Mouse (Mus musculus) left cerebral cortex, postnatal 4 days (tissue): Measurements from ENCODE around the gene Magi2. TPM values are rescaled to one million over a fixed set of nuclear protein-coding genes. Genes with fewer than 3 reads are reported as not detected.

Experiments used
- DNase-seq: peaks from one replicate; pipeline ENCODE4 v3.0.0-alpha.2; 2022
- intact Hi-C: fragments of 180-260 bp; cut with DNase I; formaldehyde crosslinking; loops from one replicate; pipeline ENCODE4 v1.15.1; 2025
- total RNA-seq, 2 experiments: library from RNA; stranded (reverse); gene quantifications; 2 replicates each; pipeline ENCODE4 v1.2.3; 2021

Gene Magi2
- total RNA-seq, 2 experiments from 2014 or later = 102 to 118 TPM

GRCm38 (mm10) chr5:19908706-19909060 lies 681.8 kb downstream of the Magi2 start:
- peak; percentile 7 for DNase-seq
- intact Hi-C loops = loop anchor here (5.0 to 10.0 kb wide), 4 partner anchors 154 to 794 kb away; no protein-coding TSS in a partner anchor

- DNase-seq = peak; percentile 23
- intact Hi-C loops = loop anchor here (5.0 to 10.0 kb wide), 4 partner anchors 154 to 793 kb away; no protein-coding TSS in a partner anchor
Observed at GRCm38 (mm10) chr5:19909071-19909470, 682.2 kb downstream of the Magi2 start.

- intact Hi-C loops = loop anchor here (5.0 to 10.0 kb wide), 4 partner anchors 155 to 793 kb away; no protein-coding TSS in a partner anchor
- DNase-seq = peak; percentile 4
Observed at GRCm38 (mm10) chr5:19909664-19910063, 682.8 kb downstream of the Magi2 start.

GRCm38 (mm10) chr5:19932102-19932501 lies 705.3 kb downstream of the Magi2 start:
- intact Hi-C loops = no loop called here
- no peak for DNase-seq

DNA sequence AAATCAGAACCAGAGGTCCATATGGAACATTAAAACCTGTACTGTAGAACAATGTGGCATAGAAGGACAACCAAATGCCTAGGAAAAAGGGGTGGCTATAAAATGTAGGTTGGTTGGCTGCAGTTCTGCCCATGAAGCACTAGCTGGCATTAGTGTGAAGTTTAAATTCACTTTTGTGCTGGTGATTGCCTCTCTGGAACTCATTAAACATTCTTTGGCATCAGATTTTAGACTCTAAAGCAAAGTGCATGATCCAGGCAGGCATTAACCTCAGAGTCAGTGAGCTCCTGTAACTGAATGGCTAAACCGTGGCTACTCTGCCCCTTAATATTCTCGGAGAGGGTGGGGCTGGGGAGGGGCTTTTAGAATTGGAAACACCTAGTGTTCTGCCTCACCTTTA lies 706.4 kb downstream of the Magi2 start:
- intact Hi-C loops = no loop called here
- DNase-seq = no peak

DNA sequence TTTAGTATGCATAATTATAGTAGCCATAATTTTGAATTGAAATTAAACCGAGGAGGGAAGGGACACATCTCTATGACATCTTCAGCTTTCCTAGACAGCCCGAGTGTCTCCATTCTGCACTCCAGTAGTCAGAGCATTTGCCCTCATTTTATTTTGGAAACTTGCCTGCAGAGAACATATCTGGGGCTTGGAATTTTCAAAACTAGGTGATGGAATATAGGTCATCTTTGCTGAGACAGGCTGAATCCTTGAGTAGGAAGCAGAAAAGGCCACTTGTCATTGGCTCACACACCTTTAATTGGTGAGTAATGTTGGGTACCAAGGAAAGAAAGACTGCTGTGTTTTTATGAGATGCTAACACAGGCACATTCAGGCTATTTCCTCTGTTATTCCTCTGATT lies 724.3 kb downstream of the Magi2 start:
- DNase-seq = no peak
- intact Hi-C loops = no loop called here

DNA sequence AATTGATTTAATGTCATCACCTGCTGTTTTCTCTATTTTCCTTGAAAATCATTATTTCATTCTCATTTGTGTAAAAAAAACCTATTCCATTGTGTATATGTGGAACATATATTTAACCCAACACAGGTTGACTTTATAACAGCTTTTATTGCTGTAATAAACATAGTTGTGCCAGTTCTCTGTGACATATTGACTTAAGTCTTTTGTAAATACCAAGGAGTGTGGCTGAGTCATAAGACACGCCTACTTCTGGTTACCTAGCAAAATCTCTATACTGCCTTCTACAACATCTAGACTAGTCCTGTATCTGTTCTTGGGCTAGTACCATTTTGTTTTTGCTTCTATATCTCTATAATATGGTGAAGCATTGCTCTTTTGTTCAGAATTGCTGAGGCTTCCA lies 737.3 kb downstream of the Magi2 start:
- intact Hi-C loops = no loop called here
- no peak for DNase-seq

- no peak for DNase-seq
- intact Hi-C loops = no loop called here
Observed at GRCm38 (mm10) chr5:19972736-19973135, 745.9 kb downstream of the Magi2 start.

DNA sequence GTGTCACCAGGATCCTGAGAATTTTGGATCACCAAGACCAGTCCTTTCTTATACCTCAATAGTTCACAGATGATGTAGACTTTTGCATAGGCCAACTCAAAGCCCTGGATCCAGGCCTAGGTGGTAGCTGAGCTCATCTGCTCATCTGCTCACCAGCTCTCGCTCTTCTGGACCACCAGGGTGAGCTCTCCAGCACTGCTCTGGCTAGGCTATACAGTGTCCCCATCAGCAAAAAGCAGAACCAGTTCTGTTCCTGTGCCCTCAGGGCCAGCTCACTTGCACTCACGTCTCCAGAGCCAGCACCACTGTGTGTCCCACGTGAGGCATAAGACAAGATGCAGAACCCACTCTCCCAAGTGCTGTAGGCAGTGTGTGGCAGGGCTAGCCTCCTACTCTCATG lies 747.0 kb downstream of the Magi2 start:
- no peak for DNase-seq
- intact Hi-C loops = no loop called here

DNA sequence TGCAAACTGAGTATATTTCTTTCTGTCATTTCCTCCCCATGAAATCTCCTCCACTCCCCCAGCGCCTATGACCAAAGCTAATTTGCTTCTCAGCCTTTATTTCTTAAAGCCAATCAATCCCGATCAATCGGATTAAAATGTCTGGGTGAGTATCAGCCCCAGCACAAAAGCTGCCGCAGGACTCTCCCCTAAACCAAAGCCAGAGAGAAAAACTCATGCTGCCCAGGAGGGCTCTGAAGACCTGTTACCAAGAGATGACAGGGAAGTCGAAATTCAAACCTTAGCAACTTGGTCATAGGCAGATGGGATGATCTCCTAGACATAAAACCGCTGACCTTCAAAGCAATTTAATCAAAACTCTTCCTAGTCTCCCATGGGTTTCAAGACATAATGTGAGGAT lies 754.7 kb downstream of the Magi2 start:
- intact Hi-C loops = no loop called here
- DNase-seq = no peak

DNA sequence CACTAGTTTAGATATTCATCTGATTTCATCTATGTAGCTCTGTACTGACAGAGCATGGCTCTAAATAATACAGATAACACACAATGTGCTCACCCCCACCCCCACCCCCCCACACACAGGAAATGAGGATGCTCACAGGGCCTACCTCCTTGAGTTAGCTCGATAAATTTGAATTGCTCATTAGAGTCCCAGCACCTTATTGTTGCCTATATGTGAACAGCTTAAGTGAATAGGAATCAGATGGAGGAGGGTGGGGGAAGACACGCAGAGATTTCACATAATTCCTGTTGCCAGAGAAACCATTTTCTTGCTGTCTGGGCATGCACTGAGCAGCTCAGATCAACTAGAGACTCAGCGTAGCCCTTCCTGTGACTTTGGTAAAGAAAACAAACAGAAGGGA lies 755.2 kb downstream of the Magi2 start:
- intact Hi-C loops = no loop called here
- no peak for DNase-seq

GRCm38 (mm10) chr5:19999486-19999885 lies 772.6 kb downstream of the Magi2 start:
- intact Hi-C loops = no loop called here
- DNase-seq = no peak

- DNase-seq = no peak
- intact Hi-C loops = no loop called here
Observed at GRCm38 (mm10) chr5:19999912-20000311, 773.1 kb downstream of the Magi2 start.

GRCm38 (mm10) chr5:20006616-20007015 lies 779.8 kb downstream of the Magi2 start:
- intact Hi-C loops = no loop called here

GRCm38 (mm10) chr5:20007246-20007645 lies 780.4 kb downstream of the Magi2 start:
- intact Hi-C loops = no loop called here
- no peak for DNase-seq

More at GRCm38 (mm10) chr5:20006616-20007015, 779.8 kb downstream of the Magi2 start:
- DNase-seq = no peak

GRCm38 (mm10) chr5:20010210-20010609 lies 783.4 kb downstream of the Magi2 start:
- no peak for DNase-seq
- intact Hi-C loops = no loop called here

GRCm38 (mm10) chr5:20018063-20018462 lies 791.2 kb downstream of the Magi2 start:
- DNase-seq = no peak
- intact Hi-C loops = no loop called here

DNA sequence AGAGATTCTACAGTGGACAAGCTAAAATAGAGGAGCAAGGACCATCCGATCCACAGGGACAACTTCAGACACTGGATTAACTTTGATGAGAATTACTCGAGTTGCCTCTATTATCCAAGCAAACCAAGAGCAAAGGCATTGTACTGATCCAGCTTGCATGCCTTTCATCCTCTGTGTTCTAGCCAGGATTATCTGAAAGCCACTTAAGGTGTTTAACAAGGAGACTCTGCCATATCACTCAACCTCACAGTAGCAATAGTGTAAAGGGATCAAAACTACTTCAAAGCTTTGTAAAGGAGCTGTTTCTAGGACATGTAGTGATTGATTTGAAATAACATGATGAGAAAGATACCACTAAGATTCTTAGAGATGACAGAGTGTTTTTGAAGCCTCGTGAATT lies 819.8 kb downstream of the Magi2 start:
- no peak for DNase-seq
- intact Hi-C loops = no loop called here

DNA sequence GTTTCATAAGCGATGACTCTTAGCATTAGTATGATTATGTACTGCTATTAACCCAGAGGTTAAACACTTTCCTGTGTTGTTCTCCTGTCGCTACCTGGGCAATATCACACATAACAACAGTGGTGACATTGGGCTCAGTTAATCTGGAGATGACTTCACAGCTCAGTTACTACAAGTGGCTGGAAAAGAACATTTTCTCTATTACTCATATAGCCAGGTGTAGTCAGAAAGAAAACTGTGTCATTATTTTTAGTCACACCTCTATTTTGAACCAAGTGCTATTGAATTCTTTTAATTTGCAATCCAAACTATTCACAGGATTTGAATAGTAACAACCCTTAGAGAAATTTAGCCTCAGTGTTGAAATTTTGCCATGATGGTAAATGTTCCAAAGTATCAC lies 821.5 kb downstream of the Magi2 start:
- no peak for DNase-seq
- intact Hi-C loops = no loop called here

- intact Hi-C loops = no loop called here
Observed at GRCm38 (mm10) chr5:20050284-20050683, 823.4 kb downstream of the Magi2 start.

GRCm38 (mm10) chr5:20055000-20055399 lies 828.2 kb downstream of the Magi2 start:
- no peak for DNase-seq
- intact Hi-C loops = no loop called here

More at GRCm38 (mm10) chr5:20050284-20050683, 823.4 kb downstream of the Magi2 start:
- peak; percentile 46 for DNase-seq

GRCm38 (mm10) chr5:20056074-20056842 lies 829.4 kb downstream of the Magi2 start:
- intact Hi-C loops = no loop called here
- DNase-seq = no peak

DNA sequence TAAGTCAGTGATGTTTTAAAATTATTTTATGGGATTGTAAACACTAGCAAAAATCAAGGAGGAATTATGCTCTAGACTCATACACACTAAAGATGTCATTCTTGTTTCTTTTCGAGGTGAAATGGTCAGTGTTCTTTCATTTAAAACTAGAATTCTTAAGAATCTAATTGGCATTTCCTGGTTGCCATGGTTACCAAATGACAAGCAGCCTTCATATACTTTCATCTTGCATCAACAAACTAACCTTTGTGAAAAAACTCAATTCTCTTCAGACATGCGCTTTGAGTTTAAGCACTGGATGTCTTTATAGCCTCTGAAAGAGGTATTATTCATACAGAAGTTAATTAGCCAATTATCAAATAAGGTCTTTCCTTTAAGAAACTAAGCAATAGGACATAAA lies 830.0 kb downstream of the Magi2 start:
- no peak for DNase-seq
- intact Hi-C loops = no loop called here
